Mouse (Mus musculus): ENCODE measurements around the gene Tjp2. TPM values are rescaled to one million over a fixed set of nuclear protein-coding genes. Genes with fewer than 3 reads are reported as not detected.

Gene Tjp2
- polyA plus RNA-seq, 2 experiments: 12.1 to 14.9 TPM

- no peaks in the 10 kb centered on the region for H3K4me1 ChIP-seq (ENCODE audit: control insufficient read depth, insufficient read depth, low read length)
- 88% methylated on average over 7 of the region's 7 CpGs for WGBS
- H3K36me3 ChIP-seq (ENCODE audit: control insufficient read depth, insufficient read depth, low read length): peaks cover 22% of the 10 kb centered on the region; the same call in 1 of the 2 replicates
- no peak overlapping the region for H3K27ac ChIP-seq (replicated peaks; ENCODE audit: low read depth, low read length)
- no peaks in the 10 kb centered on the region for H3K27me3 ChIP-seq (ENCODE audit: control insufficient read depth, insufficient read depth, low read length)
- H3K9ac ChIP-seq (ENCODE audit: low read depth, low read length, severe bottlenecking): no peak overlapping the region
- DNase-seq (ENCODE audit: low spot score) (no peak), ATAC-seq (ENCODE audit: low FRiP score, low read depth) (no peak)
- H3K4me2 ChIP-seq (replicated peaks; ENCODE audit: low read depth, low read length, severe bottlenecking): no peak overlapping the region
- no peak overlapping the region for H3K4me3 ChIP-seq (replicated peaks; ENCODE audit: low read length)
- no peak for TF ChIP-seq POLR2A (IDR thresholded peaks at IDR 0.05; ENCODE audit: borderline replicate concordance, extremely low read depth, insufficient read depth, insufficient read length)
- H3K9me3 ChIP-seq (ENCODE audit: control insufficient read depth, low read length): no peaks in the 10 kb centered on the region
These were observed 41.4 kb upstream of the Tjp2 start for GRCm38 (mm10) chr19:24266046-24266830.

DNA sequence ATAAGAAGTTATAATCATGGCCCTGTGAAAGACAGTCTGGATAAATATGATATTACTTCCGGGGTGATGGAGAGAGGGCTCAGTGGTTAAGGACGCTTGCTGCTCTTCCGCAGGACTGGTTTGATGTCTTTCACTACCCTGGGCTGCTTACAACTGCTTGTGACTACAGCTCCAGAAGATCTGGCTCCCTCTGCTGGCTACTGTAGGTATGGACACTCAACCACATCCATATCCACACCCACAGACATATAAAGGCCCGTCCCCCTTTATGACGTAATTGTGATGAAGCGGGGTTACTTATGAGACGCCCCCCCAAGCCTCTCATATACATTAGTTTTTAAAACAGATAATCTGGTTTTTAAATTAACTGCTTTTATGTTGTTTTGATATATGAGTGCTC lies 40.2 kb upstream of the Tjp2 start:
- ATAC-seq (ENCODE audit: low FRiP score, low read depth) (peak; percentile 68; the same call in 1 of the 2 replicates), DNase-seq (ENCODE audit: low spot score) (peak; percentile 76)
- H3K4me2 ChIP-seq (replicated peaks; ENCODE audit: low read depth, low read length, severe bottlenecking): no peak overlapping the region
- no peak overlapping the region for H3K27ac ChIP-seq (replicated peaks; ENCODE audit: low read depth, low read length)
- no peak overlapping the region for H3K4me3 ChIP-seq (replicated peaks; ENCODE audit: low read length)
- H3K9me3 ChIP-seq (ENCODE audit: control insufficient read depth, low read length): no peaks in the 10 kb centered on the region
- TF ChIP-seq POLR2A (IDR thresholded peaks at IDR 0.05; ENCODE audit: borderline replicate concordance, extremely low read depth, insufficient read depth, insufficient read length): no peak
- no peaks in the 10 kb centered on the region for H3K27me3 ChIP-seq (ENCODE audit: control insufficient read depth, insufficient read depth, low read length)
- H3K4me1 ChIP-seq (ENCODE audit: control insufficient read depth, insufficient read depth, low read length): no peaks in the 10 kb centered on the region
- WGBS: 45% methylated on average over 7 of the region's 7 CpGs
- H3K36me3 ChIP-seq (ENCODE audit: control insufficient read depth, insufficient read depth, low read length): peaks cover 24% of the 10 kb centered on the region
- H3K9ac ChIP-seq (ENCODE audit: low read depth, low read length, severe bottlenecking): no peak overlapping the region

DNA sequence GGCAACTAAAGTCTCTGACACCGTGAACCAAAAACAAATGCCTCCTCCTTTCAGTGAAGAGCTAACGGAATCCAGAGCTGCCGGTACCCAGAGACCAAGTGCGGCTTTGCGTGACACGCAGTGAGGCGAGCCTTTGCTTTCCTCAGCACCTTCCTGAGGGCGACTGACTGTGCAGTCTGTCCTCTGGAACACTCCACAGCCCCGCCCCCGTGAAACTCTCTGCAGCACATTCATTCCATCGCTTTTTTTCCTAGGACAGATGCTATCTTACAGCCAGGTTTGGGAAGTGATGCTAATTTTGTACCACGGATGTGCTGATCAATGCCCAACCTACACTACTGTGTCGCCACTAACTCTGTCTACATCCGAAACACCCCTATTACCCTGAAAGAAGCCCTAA lies 37.9 kb upstream of the Tjp2 start:
- no peak for ATAC-seq (ENCODE audit: low FRiP score, low read depth)
- Histone ChIP-seq H3K4me3 (replicated peaks; ENCODE audit: low read length) (no peak overlapping the region), H3K27me3 (ENCODE audit: control insufficient read depth, insufficient read depth, low read length) (no peaks in the 10 kb centered on the region), H3K36me3 (ENCODE audit: control insufficient read depth, insufficient read depth, low read length) (peaks cover 24% of the 10 kb centered on the region), H3K9ac (ENCODE audit: low read depth, low read length, severe bottlenecking) (no peak overlapping the region), H3K27ac (replicated peaks; ENCODE audit: low read depth, low read length) (no peak overlapping the region), H3K9me3 (ENCODE audit: control insufficient read depth, low read length) (no peaks in the 10 kb centered on the region), H3K4me2 (replicated peaks; ENCODE audit: low read depth, low read length, severe bottlenecking) (no peak overlapping the region), H3K4me1 (ENCODE audit: control insufficient read depth, insufficient read depth, low read length) (no peaks in the 10 kb centered on the region)
- TF ChIP-seq POLR2A (IDR thresholded peaks at IDR 0.05; ENCODE audit: borderline replicate concordance, extremely low read depth, insufficient read depth, insufficient read length): no peak
- DNase-seq (ENCODE audit: low spot score): no peak
- WGBS: 91% methylated on average over 14 of the region's 14 CpGs

- Histone ChIP-seq H3K27ac (replicated peaks; ENCODE audit: low read depth, low read length) (no peak overlapping the region), H3K9ac (ENCODE audit: low read depth, low read length, severe bottlenecking) (no peak overlapping the region), H3K27me3 (ENCODE audit: control insufficient read depth, insufficient read depth, low read length) (no peaks in the 10 kb centered on the region), H3K36me3 (ENCODE audit: control insufficient read depth, insufficient read depth, low read length) (peaks cover 11% of the 10 kb centered on the region), H3K4me1 (ENCODE audit: control insufficient read depth, insufficient read depth, low read length) (no peaks in the 10 kb centered on the region), H3K4me3 (replicated peaks; ENCODE audit: low read length) (no peak overlapping the region), H3K9me3 (ENCODE audit: control insufficient read depth, low read length) (no peaks in the 10 kb centered on the region), H3K4me2 (replicated peaks; ENCODE audit: low read depth, low read length, severe bottlenecking) (no peak overlapping the region)
- no peak for TF ChIP-seq POLR2A (IDR thresholded peaks at IDR 0.05; ENCODE audit: borderline replicate concordance, extremely low read depth, insufficient read depth, insufficient read length)
- ATAC-seq (ENCODE audit: low FRiP score, low read depth) (no peak), DNase-seq (ENCODE audit: low spot score) (no peak)
- WGBS: 85% methylated on average over 12 of the region's 12 CpGs
These were observed 34.8 kb upstream of the Tjp2 start for GRCm38 (mm10) chr19:24259390-24260351.

DNA sequence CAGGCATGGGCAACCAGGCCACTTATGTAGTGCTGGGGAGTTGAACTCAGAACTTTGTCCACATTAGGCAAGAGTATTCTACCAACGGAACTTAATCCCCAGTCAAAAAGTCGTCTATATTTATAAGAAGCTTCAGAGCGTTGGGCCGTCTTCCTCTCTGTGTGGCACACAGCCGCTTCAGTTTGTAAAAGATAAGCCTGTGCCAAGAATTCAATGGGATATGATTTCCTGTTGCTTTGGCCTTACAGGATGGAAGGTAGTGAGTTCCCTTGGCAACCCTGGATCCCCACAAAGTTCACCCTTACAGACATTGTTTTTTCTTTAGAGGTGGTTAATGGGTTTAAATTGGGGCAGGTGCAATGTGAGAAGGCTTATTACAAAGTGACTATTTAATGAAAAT lies 33.5 kb upstream of the Tjp2 start:
- no peaks in the 10 kb centered on the region for H3K9me3 ChIP-seq (ENCODE audit: control insufficient read depth, low read length)
- no peak overlapping the region for H3K4me2 ChIP-seq (replicated peaks; ENCODE audit: low read depth, low read length, severe bottlenecking)
- no peaks in the 10 kb centered on the region; the same call in 1 of the 2 replicates for H3K4me1 ChIP-seq (ENCODE audit: control insufficient read depth, insufficient read depth, low read length)
- WGBS: 86% methylated on average over 5 of the region's 5 CpGs
- H3K9ac ChIP-seq (ENCODE audit: low read depth, low read length, severe bottlenecking): no peak overlapping the region
- H3K4me3 ChIP-seq (replicated peaks; ENCODE audit: low read length): no peak overlapping the region
- ATAC-seq (ENCODE audit: low FRiP score, low read depth) (no peak), DNase-seq (ENCODE audit: low spot score) (no peak)
- no peaks in the 10 kb centered on the region for H3K27me3 ChIP-seq (ENCODE audit: control insufficient read depth, insufficient read depth, low read length)
- no peak for TF ChIP-seq POLR2A (IDR thresholded peaks at IDR 0.05; ENCODE audit: borderline replicate concordance, extremely low read depth, insufficient read depth, insufficient read length)
- no peak overlapping the region for H3K27ac ChIP-seq (replicated peaks; ENCODE audit: low read depth, low read length)
- peaks cover 2% of the 10 kb centered on the region; the same call in 1 of the 2 replicates for H3K36me3 ChIP-seq (ENCODE audit: control insufficient read depth, insufficient read depth, low read length)

Data from limb, embryonic 14.5 days (tissue).